Mouse (Mus musculus) frontal cortex, postnatal 14 days (tissue): ENCODE data around the gene Olfr1214.
"Not testable (repeated sequence)": the region's sequence is repeated elsewhere in the genome, so short reads cannot be mapped to it uniquely, and the experiment has no call there.

Experiments
- DNase-seq, 2 experiments: peaks; one replicate each; pipeline ENCODE4 v3.0.0; 2022; ENCODE audit warnings: low spot score in 2 of 2

Gene Olfr1214

DNA sequence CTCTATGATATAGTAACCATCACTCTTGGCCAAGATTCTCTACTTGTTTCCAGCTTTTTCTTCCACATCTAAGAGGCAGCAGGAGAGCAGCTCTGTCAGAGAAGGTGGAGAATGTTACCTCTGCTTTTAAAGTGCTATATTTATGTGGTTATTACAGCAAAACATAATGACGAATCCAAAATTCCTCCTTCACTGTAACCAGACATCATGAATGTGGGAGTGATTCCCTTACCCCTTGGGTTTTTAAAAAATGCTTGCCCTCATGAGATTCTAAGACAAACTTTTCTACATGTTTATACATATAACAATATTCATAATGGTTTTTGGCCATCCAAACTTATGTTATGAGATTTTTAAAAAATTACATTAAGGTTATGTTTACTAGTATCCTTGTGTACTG is at the start of gene Olfr1214:
Gene Olfr1214 (minus strand): TSS at position 101 of the 400 bp plus-strand sequence.
- no peak for DNase-seq

DNA sequence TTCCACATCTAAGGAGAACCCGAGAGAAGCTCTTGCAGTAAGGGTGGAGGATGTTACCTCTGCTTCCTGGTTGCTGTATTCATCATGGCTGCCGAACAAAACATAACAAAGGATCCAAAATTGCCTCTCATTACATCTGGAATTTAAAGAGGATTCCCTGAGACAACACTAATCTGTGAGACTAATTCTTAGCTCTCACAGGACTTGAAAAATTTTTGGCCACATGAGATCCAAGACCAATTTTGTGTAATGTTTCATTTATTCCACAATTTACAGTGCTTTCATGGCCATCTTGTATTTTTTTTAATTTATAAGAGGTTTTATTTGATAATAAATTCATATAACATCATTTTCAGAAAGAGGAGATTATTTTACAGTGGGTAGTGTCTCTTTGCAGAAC is 39.5 kb upstream of the Olfr1214 start, which contains the start of gene Olfr1217:
Gene Olfr1217 (minus strand): TSS at position 101 of the 400 bp plus-strand sequence.
- DNase-seq: no peak

DNA sequence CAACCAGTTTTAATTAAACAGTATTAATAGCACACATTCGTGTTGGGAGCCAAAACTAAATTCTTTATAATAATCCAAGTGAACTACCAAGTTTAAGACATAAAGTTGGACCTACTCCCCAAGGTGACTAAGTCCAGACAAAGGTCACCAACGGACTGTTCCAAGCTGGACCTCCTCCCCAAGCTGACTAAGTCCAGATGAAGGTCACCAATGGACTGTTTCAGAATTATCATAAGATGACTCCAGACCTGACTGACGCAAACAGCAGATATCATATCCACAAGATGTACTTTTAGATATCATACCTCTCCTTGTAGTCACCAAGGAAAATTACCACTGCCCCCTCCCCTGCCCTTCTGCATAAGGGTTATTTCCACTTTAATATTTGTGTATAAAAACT is 29.0 kb upstream of the Olfr1214 start:
- not testable (repeated sequence) for DNase-seq

DNA sequence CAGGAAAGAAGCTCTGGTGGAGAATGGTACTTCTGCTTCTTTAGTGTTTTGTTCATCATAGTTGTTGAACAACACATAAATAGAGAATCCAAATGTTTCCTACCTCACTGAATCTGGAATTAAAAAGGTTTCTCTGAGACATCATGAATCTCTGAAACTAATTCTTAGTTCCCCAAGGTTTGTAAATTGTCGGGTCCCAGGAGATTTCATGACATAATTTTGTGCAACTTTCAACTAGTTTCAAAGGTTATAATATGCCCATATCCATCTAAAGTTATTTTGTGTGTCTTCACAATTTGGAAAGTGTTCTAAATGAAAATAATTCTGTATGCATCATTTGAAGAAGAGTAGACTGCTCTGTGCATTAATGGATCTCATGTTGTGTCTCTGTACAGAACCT is 25.8 kb upstream of the Olfr1214 start, which contains the start of gene Olfr1216:
Gene Olfr1216 (minus strand): TSS at position 101 of the 400 bp plus-strand sequence.
- DNase-seq: no peak

DNA sequence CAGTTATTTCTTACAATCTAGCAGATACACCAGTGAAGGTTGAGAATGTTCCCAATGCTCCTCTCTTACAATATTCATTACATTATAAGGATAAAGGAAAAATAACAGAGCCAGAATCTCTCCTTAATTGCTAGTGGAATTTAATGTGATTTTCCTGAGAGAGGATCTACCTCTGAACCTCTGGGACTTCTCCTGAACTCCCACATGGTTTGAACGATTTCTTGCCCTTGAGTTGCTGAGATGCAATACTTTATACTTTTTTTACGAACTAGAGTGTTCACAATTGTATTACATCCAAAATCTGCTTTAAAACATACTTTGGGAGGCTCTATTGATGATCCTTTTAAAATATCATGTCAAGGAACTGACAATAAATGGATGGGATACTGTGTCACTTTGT is 14.4 kb upstream of the Olfr1214 start, which contains the start of gene Olfr1215:
Gene Olfr1215 (minus strand): TSS at position 101 of the 400 bp plus-strand sequence.
- no peak for DNase-seq

DNA sequence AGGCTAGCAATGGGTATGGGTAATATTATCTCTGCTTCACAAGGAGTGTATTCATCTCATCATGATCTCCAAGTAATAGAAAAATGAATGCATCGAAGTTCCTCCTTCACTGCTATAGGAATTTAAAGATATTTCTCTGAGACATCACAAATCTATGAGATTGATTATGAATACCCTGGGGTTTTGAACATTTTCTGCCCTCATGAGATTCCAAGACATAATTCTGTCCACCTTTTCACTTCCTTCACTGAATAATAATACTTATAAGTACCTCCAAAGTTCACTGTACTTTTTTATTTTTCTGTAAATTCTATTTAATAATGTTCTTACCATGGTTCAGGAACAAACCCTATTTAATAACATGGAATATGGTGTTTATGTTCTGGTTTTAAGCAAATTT is 12.3 kb downstream of the Olfr1214 start, which contains the start of gene Gm13762:
Gene Gm13762 (minus strand): TSS at position 101 of the 400 bp plus-strand sequence.
- no peak for DNase-seq

DNA sequence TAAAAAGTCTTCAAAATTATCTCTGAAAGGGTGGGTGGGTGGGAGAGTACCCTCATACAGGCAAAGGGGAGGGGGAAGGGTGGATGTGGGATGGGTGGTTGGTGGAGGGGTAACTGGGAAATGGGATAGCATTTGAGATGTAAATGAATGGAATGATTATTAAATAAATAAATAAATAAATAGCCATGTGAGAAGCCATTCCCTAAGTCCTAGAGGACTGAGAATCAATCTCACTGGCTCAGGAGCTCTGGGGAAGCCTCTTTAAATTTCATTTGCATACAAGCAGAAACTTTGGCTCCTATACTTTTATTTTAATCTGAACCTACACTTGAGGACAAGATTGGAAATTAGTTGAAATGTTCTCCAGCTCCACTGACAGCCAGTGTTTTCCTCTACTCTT is 38.8 kb downstream of the Olfr1214 start, which contains the start of gene Olfr1212:
Gene Olfr1212 (plus strand): TSS at position 301 of the 400 bp plus-strand sequence.
- no peak for DNase-seq

DNA sequence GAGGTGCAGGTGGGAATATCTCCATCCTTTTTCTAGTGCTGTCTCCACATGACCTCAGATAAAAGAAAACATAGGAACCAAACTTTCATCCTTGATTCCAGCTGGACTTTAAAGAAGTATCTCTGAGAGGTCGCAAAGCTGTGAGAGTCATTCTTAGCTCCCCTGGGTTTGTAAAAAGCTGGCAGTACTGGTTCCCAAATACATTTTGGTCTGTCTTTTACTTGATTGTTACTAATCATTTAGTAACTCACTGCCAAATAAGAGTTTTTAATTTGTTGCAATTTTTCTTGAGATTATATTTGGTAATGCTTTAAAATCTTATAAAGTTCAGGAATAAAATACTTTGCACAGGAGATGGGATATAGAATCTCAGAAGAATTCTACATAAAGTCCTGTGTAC is 54.4 kb downstream of the Olfr1214 start, which contains the start of gene Olfr1211:
Gene Olfr1211 (minus strand): TSS at position 101 of the 400 bp plus-strand sequence.
- DNase-seq: no peak
